Comparison of ENCODE assay signal across 8 mouse cellular contexts in the genomic region with DNA sequence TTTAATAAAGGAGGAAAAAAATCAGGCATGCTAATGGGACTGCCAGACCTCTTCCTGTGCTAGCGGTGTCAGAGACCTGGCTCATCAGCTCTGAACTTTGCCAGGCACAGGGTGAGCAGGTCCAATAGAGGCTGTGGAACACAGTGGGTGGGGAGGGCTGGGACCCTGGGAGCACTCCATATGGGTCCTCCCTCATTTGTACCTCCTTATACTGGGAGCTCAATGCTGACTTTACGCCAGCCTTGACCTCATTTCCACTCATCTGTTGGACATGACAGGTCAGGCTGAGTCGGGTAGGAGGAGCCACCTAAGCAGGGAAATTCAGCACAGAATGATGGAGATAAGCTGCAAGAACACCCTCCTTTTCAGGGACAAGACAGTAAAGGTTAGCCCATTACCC. TPM values are rescaled to one million over a fixed set of nuclear protein-coding genes. Genes with fewer than 3 reads are reported as not detected.
A peak's percentile ranks its signal among the peaks of the same experiment; 100 is the strongest.
DNase-seq lines count a peak whose midpoint lies in the region; ATAC-seq lines count a peak whose summit lies in the region.

No protein-coding gene starts in this region.

- no peak overlapping the region for H3K4me2 ChIP-seq in heart, embryonic 15.5 days
- peak overlapping the region; percentile 99 for H3K4me2 ChIP-seq in forebrain, embryonic 12.5 days
- no peak overlapping the region for H3K4me2 ChIP-seq in liver, embryonic 15.5 days

- ATAC-seq in heart, embryonic 15.5 days (replicated peaks; ENCODE audit: insufficient number of reproducible peaks, insufficient read depth, low FRiP score, low read depth): no peak
- ATAC-seq in forebrain, embryonic 12.5 days (ENCODE audit: low FRiP score): no peak
- no peak for ATAC-seq in liver, embryonic 15.5 days (ENCODE audit: insufficient read depth)

- no peak overlapping the region for H3K4me3 ChIP-seq in heart, embryonic 15.5 days
- peak overlapping the region; percentile 86 for H3K4me3 ChIP-seq in forebrain, embryonic 12.5 days (replicated peaks)
- H3K4me3 ChIP-seq in liver, embryonic 15.5 days (replicated peaks): no peak overlapping the region

- H3K27ac ChIP-seq in heart, embryonic 15.5 days: peak overlapping the region; percentile 92
- H3K27ac ChIP-seq in forebrain, embryonic 12.5 days: peak overlapping the region; percentile 94
- peak overlapping the region; percentile 84; the same call in 1 of the 2 replicates for H3K27ac ChIP-seq in liver, embryonic 15.5 days (replicated peaks)

- peaks cover 24% of the 10 kb centered on the region for H3K4me1 ChIP-seq in heart, embryonic 15.5 days (replicated peaks)
- H3K4me1 ChIP-seq in forebrain, embryonic 12.5 days: peaks cover 27% of the 10 kb centered on the region
- peaks cover 29% of the 10 kb centered on the region for H3K4me1 ChIP-seq in liver, embryonic 15.5 days (replicated peaks)

- no peaks in the 10 kb centered on the region for H3K27me3 ChIP-seq in heart, embryonic 15.5 days
- H3K27me3 ChIP-seq in forebrain, embryonic 12.5 days: no peaks in the 10 kb centered on the region
- H3K27me3 ChIP-seq in liver, embryonic 15.5 days: no peaks in the 10 kb centered on the region

- peaks cover 54% of the 10 kb centered on the region for H3K36me3 ChIP-seq in heart, embryonic 15.5 days
- peaks cover 49% of the 10 kb centered on the region for H3K36me3 ChIP-seq in forebrain, embryonic 12.5 days (replicated peaks)
- peaks cover 65% of the 10 kb centered on the region for H3K36me3 ChIP-seq in liver, embryonic 15.5 days (replicated peaks)

- no peaks in the 10 kb centered on the region for H3K9me3 ChIP-seq in heart, embryonic 15.5 days (replicated peaks)
- H3K9me3 ChIP-seq in forebrain, embryonic 12.5 days: no peaks in the 10 kb centered on the region
- no peaks in the 10 kb centered on the region for H3K9me3 ChIP-seq in liver, embryonic 15.5 days (replicated peaks)

- no peak overlapping the region for H3K9ac ChIP-seq in heart, embryonic 15.5 days
- peak overlapping the region; percentile 45 for H3K9ac ChIP-seq in forebrain, embryonic 12.5 days
- H3K9ac ChIP-seq in liver, embryonic 15.5 days: no peak overlapping the region

- 69% methylated on average over 3 of the region's 3 CpGs for WGBS in heart, embryonic 15.5 days
- WGBS in forebrain, embryonic 12.5 days: 90% methylated on average over 3 of the region's 3 CpGs
- WGBS in liver, embryonic 15.5 days (ENCODE audit: insufficient replicate concordance): 68% methylated on average over 3 of the region's 3 CpGs

- no peak for DNase-seq in heart, adult 9 months (ENCODE audit: low spot score in 2 of 2)
- peak; percentile 59 for DNase-seq in MN1 (ENCODE audit: low spot score)
- no peak for DNase-seq in ovary, adult 18-20 months (ENCODE audit: low spot score)
- no peak for DNase-seq in left cerebral cortex, adult 18-20 months (ENCODE audit: low spot score in 2 of 2)
- DNase-seq in lung, postnatal 36 days: no peak

RNA-seq across cellular contexts. Expression of a gene that starts 1.2 kb away (rescaled TPM):
- polyA plus RNA-seq in heart, embryonic 15.5 days (2015; fragmentation: Nextera tagmentation; extraction: Ambion mirVana): 45.7 and 66.2 TPM in 2 replicates
- 106 and 108 TPM in 2 replicates for polyA plus RNA-seq in forebrain, embryonic 12.5 days (2016; fragmentation: Nextera tagmentation; extraction: Ambion mirVana)
- polyA plus RNA-seq in liver, embryonic 15.5 days (2015; fragmentation: Nextera tagmentation; extraction: Ambion mirVana): 38.5 and 44.2 TPM in 2 replicates
- 10 to 100 TPM; 37.8 to 39.6 TPM for total RNA-seq in left cerebral cortex, adult 18-20 months (2021)

RNA-seq across cellular contexts. Expression of a gene that starts 15.4 kb away (rescaled TPM):
- 780 and 813 TPM in 2 replicates for polyA plus RNA-seq in heart, embryonic 15.5 days (2015; fragmentation: Nextera tagmentation; extraction: Ambion mirVana)
- 199 and 205 TPM in 2 replicates for polyA plus RNA-seq in forebrain, embryonic 12.5 days (2016; fragmentation: Nextera tagmentation; extraction: Ambion mirVana)
- polyA plus RNA-seq in liver, embryonic 15.5 days (2015; fragmentation: Nextera tagmentation; extraction: Ambion mirVana): 132 and 141 TPM in 2 replicates
- 100 to 1,000 TPM; 388 to 392 TPM for total RNA-seq in left cerebral cortex, adult 18-20 months (2021)

RNA-seq across cellular contexts. Expression of a gene that starts 26.5 kb away (rescaled TPM):
- polyA plus RNA-seq in heart, embryonic 15.5 days (2015; fragmentation: Nextera tagmentation; extraction: Ambion mirVana): 3.8 and 4.7 TPM in 2 replicates
- polyA plus RNA-seq in forebrain, embryonic 12.5 days (2016; fragmentation: Nextera tagmentation; extraction: Ambion mirVana): 1.1 and 1.3 TPM in 2 replicates
- 0.43 and 0.91 TPM in 2 replicates for polyA plus RNA-seq in liver, embryonic 15.5 days (2015; fragmentation: Nextera tagmentation; extraction: Ambion mirVana)
- total RNA-seq in left cerebral cortex, adult 18-20 months (2021): not detected

RNA-seq across cellular contexts. Expression of a gene that starts 38.3 kb away (rescaled TPM):
- polyA plus RNA-seq in heart, embryonic 15.5 days (2015; fragmentation: Nextera tagmentation; extraction: Ambion mirVana): 25.8 and 27.5 TPM in 2 replicates
- polyA plus RNA-seq in forebrain, embryonic 12.5 days (2016; fragmentation: Nextera tagmentation; extraction: Ambion mirVana): 0.87 and 0.94 TPM in 2 replicates
- polyA plus RNA-seq in liver, embryonic 15.5 days (2015; fragmentation: Nextera tagmentation; extraction: Ambion mirVana): 0.31 and 0.91 TPM in 2 replicates
- under 1 TPM; 0.30 to 0.54 TPM for total RNA-seq in left cerebral cortex, adult 18-20 months (2021)
